Mouse (Mus musculus) CH12.LX (cell line): Measurements from ENCODE around the gene Erbb3. TPM values are rescaled to one million over a fixed set of nuclear protein-coding genes. Genes with fewer than 3 reads are reported as not detected.

Source experiments
- DNase-seq: peaks from one replicate; pipeline ENCODE4 v3.0.0-alpha.2; 2013; ENCODE audit errors: extremely low read depth
- H3K27ac ChIP-seq: 2 replicates; pipeline ENCODE4 v1.5.1; 2012; ENCODE audit warnings: low read depth, mild to moderate bottlenecking, control low read depth, moderate library complexity; ENCODE audit not compliant: insufficient read depth
- H3K27me3 ChIP-seq: replicated peaks from 2 replicates; pipeline ENCODE3; 2012; ENCODE audit warnings: inconsistent platforms
- H3K36me3 ChIP-seq, 2 experiments: replicated peaks in 1 of 2; 2 replicates each; pipeline versions ENCODE3 to v1.6.1; 2012; ENCODE audit warnings: inconsistent platforms in 1 of 2, low read length in 1 of 2, mild to moderate bottlenecking in 1 of 2, mixed read lengths in 1 of 2, moderate library complexity in 1 of 2; ENCODE audit not compliant: control insufficient read depth in 1 of 2, insufficient read depth in 1 of 2
- H3K4me1 ChIP-seq, 2 experiments: 2 replicates each; pipeline ENCODE4 v1.6.1; 2012; ENCODE audit warnings: inconsistent platforms in 1 of 2, moderate library complexity in 1 of 2; ENCODE audit not compliant: insufficient read depth in 2 of 2, control insufficient read depth in 1 of 2
- H3K4me2 ChIP-seq: 2 replicates; pipeline ENCODE4 v1.6.1; 2012; ENCODE audit warnings: low read depth, mild to moderate bottlenecking, control low read depth; ENCODE audit not compliant: poor library complexity, insufficient read depth, severe bottlenecking
- H3K4me3 ChIP-seq, 3 experiments: fragments of 150-350 bp in 1 of 3; sonication (generic) in 1 of 3; replicated peaks in 1 of 3; 2 replicates each; pipeline versions ENCODE3 to v1.5.1; 2011 to 2012; ENCODE audit warnings: low read depth in 2 of 3, low read length in 2 of 3, mild to moderate bottlenecking in 2 of 3, moderate library complexity in 2 of 3, control low read depth in 1 of 3, improper control_type of control experiment in 1 of 3, inconsistent platforms in 1 of 3, mixed read lengths in 1 of 3; ENCODE audit not compliant: poor library complexity in 1 of 3
- H3K79me2 ChIP-seq: replicated peaks from 2 replicates; pipeline ENCODE4 v1.6.1; 2012; ENCODE audit warnings: mild to moderate bottlenecking, moderate library complexity; ENCODE audit not compliant: control insufficient read depth, poor library complexity, insufficient read depth, severe bottlenecking; ENCODE audit errors: extremely low read depth
- H3K9ac ChIP-seq: 2 replicates; pipeline ENCODE4 v1.6.1; 2012; ENCODE audit warnings: low read depth, mild to moderate bottlenecking, control low read depth, moderate library complexity; ENCODE audit not compliant: insufficient read depth
- H3K9me3 ChIP-seq: replicated peaks from 2 replicates; pipeline ENCODE3; 2012; ENCODE audit warnings: low read length, inconsistent platforms, mixed read lengths
- CHD1 ChIP-seq: IDR thresholded peaks from 2 replicates; pipeline ENCODE4 v1.6.1; 2012; ENCODE audit warnings: low read depth, low read length, improper control_type of control experiment, inconsistent platforms
- EP300 ChIP-seq: IDR thresholded peaks from 2 replicates; pipeline ENCODE4 v1.6.1; 2011; ENCODE audit warnings: low read length, improper control_type of control experiment
- ETS1 ChIP-seq: conservative IDR thresholded peaks from 2 replicates; pipeline ENCODE4 v1.6.1; 2012; ENCODE audit warnings: low read depth, mild to moderate bottlenecking, inconsistent platforms, low read length, improper control_type of control experiment, moderate library complexity
- GABPA ChIP-seq: IDR thresholded peaks from 2 replicates; pipeline ENCODE4 v1.6.1; 2012; ENCODE audit warnings: low read depth, low read length, improper control_type of control experiment, inconsistent platforms; ENCODE audit not compliant: insufficient replicate concordance
- HCFC1 ChIP-seq: IDR thresholded peaks from 2 replicates; pipeline ENCODE4 v1.6.1; 2012; ENCODE audit warnings: low read depth, mild to moderate bottlenecking, inconsistent platforms, low read length, improper control_type of control experiment
- MAX ChIP-seq: IDR thresholded peaks from 2 replicates; pipeline ENCODE4 v1.6.1; 2011; ENCODE audit warnings: low read length, improper control_type of control experiment
- MAZ ChIP-seq: IDR thresholded peaks from 2 replicates; pipeline ENCODE4 v1.6.1; 2012; ENCODE audit warnings: low read depth, mild to moderate bottlenecking, inconsistent platforms, low read length, improper control_type of control experiment, moderate library complexity
- MXI1 ChIP-seq: IDR thresholded peaks from 2 replicates; pipeline ENCODE4 v1.6.1; 2011; ENCODE audit warnings: mild to moderate bottlenecking, low read depth, low read length, improper control_type of control experiment
- NELFE ChIP-seq: IDR thresholded peaks from 2 replicates; pipeline ENCODE4 v1.6.1; 2011; ENCODE audit warnings: low read depth, low read length, improper control_type of control experiment
- PAX5 ChIP-seq: IDR thresholded peaks from 2 replicates; pipeline ENCODE4 v1.6.1; 2012; ENCODE audit warnings: low read length, inconsistent platforms, mixed read lengths
- RAD21 ChIP-seq: IDR thresholded peaks from 2 replicates; pipeline ENCODE4 v1.6.1; 2011; ENCODE audit warnings: low read depth, mild to moderate bottlenecking, low read length, improper control_type of control experiment, moderate library complexity
- RCOR1 ChIP-seq: conservative IDR thresholded peaks from 2 replicates; pipeline ENCODE4 v1.6.1; 2012; ENCODE audit warnings: low read depth, mild to moderate bottlenecking, inconsistent platforms, low read length, improper control_type of control experiment
- SIN3A ChIP-seq: IDR thresholded peaks from 2 replicates; pipeline ENCODE4 v1.6.1; 2012; ENCODE audit warnings: low read length, improper control_type of control experiment, inconsistent platforms
- SMC3 ChIP-seq: IDR thresholded peaks from 2 replicates; pipeline ENCODE4 v1.6.1; 2011; ENCODE audit warnings: low read depth, low read length, improper control_type of control experiment
- ZMIZ1 ChIP-seq: IDR thresholded peaks from 2 replicates; pipeline ENCODE4 v1.6.1; 2012; ENCODE audit warnings: low read depth, mild to moderate bottlenecking, inconsistent platforms, low read length, improper control_type of control experiment
- dilution Hi-C: fragments of 300-500 bp; cut with MboI; formaldehyde crosslinking; loops from 2 replicates; pipeline ENCODE4 v1.14.3; 2020; ENCODE audit warnings: low sequenced_read_pairs; ENCODE audit not compliant: extremely low pct_unique_long_range_greater_than_20kb, extremely low pct_ligation_motif_present
- in situ Hi-C: fragments of 300-500 bp; cut with MboI; formaldehyde crosslinking; loops from 3 replicates; pipeline ENCODE4 v1.14.3; 2019; ENCODE audit warnings: low sequenced_read_pairs, low pct_ligation_motif_present, low pct_unique_long_range_greater_than_20kb, mixed read lengths
- polyA plus RNA-seq: library from polyadenylated mRNA; unstranded; fragments of >175 nt; gene quantifications from 2 replicates; pipeline ENCODE4 v1.2.1, GENCODE M21; 2012; ENCODE audit warnings: low read depth; ENCODE audit not compliant: insufficient read length
- total RNA-seq, 2 experiments: library from RNA; depleted of rRNA; stranded (reverse); fragments of 300-350 nt in 1 of 2; fragments of >200 nt in 1 of 2; gene quantifications; 2 replicates each; pipeline ENCODE4 v1.2.3; 2012 to 2014

Erbb3 gene
- total and polyA plus RNA-seq, 3 experiments = 7.7 to 12.6 (median 11.3) TPM

GRCm38 (mm10) chr10:128602470-128603128 is 13.1 kb upstream of the Erbb3 start:
- H3K9ac ChIP-seq = no peak overlapping the region
- H3K9me3 ChIP-seq = no peaks in the 10 kb centered on the region
- DNase-seq = no peak
- no peak overlapping the region for H3K27ac ChIP-seq
- dilution Hi-C loops (no loop called here), in situ Hi-C loops (no loop called here)
- peaks cover 7 to 21% of the 10 kb centered on the region in 2 experiments; a peak in 3 of 4 replicates for H3K4me1 ChIP-seq
- no peaks in the 10 kb centered on the region for H3K79me2 ChIP-seq
- H3K36me3 ChIP-seq = no peaks in the 10 kb centered on the region
- TF ChIP-seq RCOR1 = no peak
- TF ChIP-seq GABPA = no peak
- no peak for TF ChIP-seq SMC3
- no peak for TF ChIP-seq MXI1
- TF ChIP-seq ETS1 = no peak
- no peak for TF ChIP-seq MAX
- TF ChIP-seq HCFC1 = no peak
- no peak for TF ChIP-seq ZMIZ1
- H3K27me3 ChIP-seq = peaks cover 8% of the 10 kb centered on the region
- no peak overlapping the region for H3K4me3 ChIP-seq
- H3K4me2 ChIP-seq = no peak overlapping the region

GRCm38 (mm10) chr10:128601499-128601898 is 12.0 kb upstream of the Erbb3 start:
- Histone ChIP-seq H3K4me3 (no peak overlapping the region), H3K27ac (no peak overlapping the region), H3K9ac (no peak overlapping the region), H3K4me2 (no peak overlapping the region), H3K9me3 (no peaks in the 10 kb centered on the region), H3K4me1 (peaks cover 7 to 21% of the 10 kb centered on the region in 2 experiments; a peak in 3 of 4 replicates), H3K79me2 (no peaks in the 10 kb centered on the region)
- no peak for DNase-seq
- dilution Hi-C loops = no loop called here
- TF ChIP-seq CHD1 = no peak
- no peak for TF ChIP-seq RAD21
- TF ChIP-seq NELFE = no peak
- TF ChIP-seq MAZ = no peak
- TF ChIP-seq SIN3A = no peak
- TF ChIP-seq EP300 = no peak
- no peak for TF ChIP-seq ZMIZ1
- TF ChIP-seq MAX = no peak
- no peak for TF ChIP-seq HCFC1
- TF ChIP-seq, all 38 proteins: peak for 0
- in situ Hi-C loops = no loop called here
- Histone ChIP-seq H3K27me3 (peaks cover 10% of the 10 kb centered on the region), H3K36me3 (no peaks in the 10 kb centered on the region)

GRCm38 (mm10) chr10:128598476-128598875 is 9.0 kb upstream of the Erbb3 start:
- DNase-seq = no peak
- Histone ChIP-seq H3K36me3 (no peaks in the 10 kb centered on the region), H3K9ac (no peak overlapping the region), H3K27ac (no peak overlapping the region), H3K9me3 (no peaks in the 10 kb centered on the region), H3K4me3 (no peak overlapping the region), H3K4me1 (peaks cover under 1 to 10% of the 10 kb centered on the region in 2 experiments; a peak in 2 of 4 replicates), H3K4me2 (no peak overlapping the region), H3K79me2 (no peaks in the 10 kb centered on the region), H3K27me3 (peaks cover 33% of the 10 kb centered on the region)
- in situ Hi-C loops = no loop called here
- dilution Hi-C loops = no loop called here
- TF ChIP-seq MAZ (no peak), PAX5 (no peak)
